Mouse (Mus musculus): ENCODE measurements around the gene Cyp4x1. TPM values are rescaled to one million over a fixed set of nuclear protein-coding genes. Genes with fewer than 3 reads are reported as not detected.
"Not testable (repeated sequence)": the region's sequence is repeated elsewhere in the genome, so short reads cannot be mapped to it uniquely, and the experiment has no call there.

Gene Cyp4x1
- polyA plus RNA-seq (2012; rRNA removed), result 0.05 and 0.06 TPM in 2 replicates
- 0.08 TPM in 2 replicates for polyA plus RNA-seq (2014; fragmentation: Nextera tagmentation; extraction: Ambion mirVana)

DNA sequence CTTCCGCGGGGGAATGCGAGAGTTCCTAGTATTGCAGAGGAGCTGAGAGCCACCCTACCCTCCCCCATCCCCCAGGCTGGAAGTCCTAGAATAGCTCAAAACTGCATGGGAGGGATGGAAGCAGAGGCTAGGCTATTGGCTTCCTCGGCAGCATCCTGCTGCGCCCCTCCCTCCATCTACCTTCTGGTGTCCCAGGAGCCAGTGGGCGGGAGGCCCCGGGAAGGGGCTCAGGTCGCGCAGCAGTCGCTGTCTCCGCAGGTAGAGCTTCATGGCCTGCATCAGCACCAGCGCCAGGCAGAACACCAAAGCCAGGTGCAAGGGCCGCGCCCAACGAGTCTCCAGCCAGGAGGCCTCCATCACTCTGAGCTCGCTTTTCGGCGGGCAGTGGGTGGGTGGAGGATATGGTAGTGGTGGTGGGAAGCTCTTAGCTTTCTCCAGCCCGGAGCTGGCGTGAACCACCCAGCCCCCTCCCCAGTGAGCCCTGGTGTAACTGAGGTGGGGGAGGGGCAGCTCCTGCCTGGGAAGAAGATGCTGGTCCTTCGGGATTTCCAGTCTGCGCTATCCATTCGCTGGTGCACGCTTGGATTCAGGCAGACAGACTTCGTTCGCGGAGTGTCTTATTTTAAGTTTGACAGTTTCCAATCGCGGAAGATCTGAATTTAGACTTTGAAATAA lies at the start of gene Cyp4x1:
TSS of gene Cyp4x1 (minus strand) at position 661 of the 675 bp plus-strand sequence.
- H3K36me3 ChIP-seq (replicated peaks; ENCODE audit: control insufficient read depth, insufficient read depth, low read depth), result no peaks in the 10 kb centered on the region
- 3% methylated on average over 29 of the region's 29 CpGs for WGBS (ENCODE audit: insufficient replicate concordance)
- 0 out of 2 replicates have a peak, but pooled peaks have one; percentile 18 for ATAC-seq (ENCODE audit: insufficient read depth)
- no peak within 1 kb of the TSS for H3K4me2 ChIP-seq (ENCODE audit: low read depth)
- DNase-seq (ENCODE audit: low read depth in 3 of 3, low spot score in 3 of 3), result no peak
- no peak for TF ChIP-seq EP300 (IDR thresholded peaks at IDR 0.05; ENCODE audit: low read depth)
- H3K4me1 ChIP-seq (replicated peaks; ENCODE audit: control insufficient read depth in 2 of 2, insufficient read depth in 2 of 2, low read length in 1 of 2), result no peaks in the 10 kb centered on the region; a peak in 1 of 4 replicates
- no peak within 1 kb of the TSS for H3K4me3 ChIP-seq (ENCODE audit: insufficient read depth in 1 of 2, low read depth in 2 of 2, low read length in 2 of 2)
- no peaks in the 10 kb centered on the region for H3K9me3 ChIP-seq (ENCODE audit: control insufficient read depth, low read length)
- H3K9ac ChIP-seq (replicated peaks), result no peak within 1 kb of the TSS
- no peak within 1 kb of the TSS for H3K27ac ChIP-seq
- peaks cover 6% of the 10 kb centered on the region for H3K27me3 ChIP-seq (ENCODE audit: control insufficient read depth, insufficient read depth, low read length)

DNA sequence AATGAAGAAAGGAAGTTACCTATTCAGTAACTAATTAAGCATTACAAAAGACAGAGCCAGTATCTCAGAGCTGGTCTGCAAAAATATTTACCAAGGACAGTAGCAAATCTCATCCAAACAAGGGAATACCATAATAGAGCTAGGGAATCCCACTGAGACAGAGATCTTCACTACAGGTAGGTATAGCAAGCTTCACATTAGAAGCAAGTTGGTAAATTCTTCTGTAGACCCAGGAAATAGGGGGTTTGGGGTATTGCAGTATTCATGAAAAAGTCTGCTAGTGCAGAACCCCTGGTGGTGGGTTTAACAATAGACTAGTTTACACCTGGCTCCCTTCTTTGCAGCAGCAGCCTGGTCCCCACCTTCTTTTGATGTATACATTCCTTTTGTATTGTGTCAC lies 42.1 kb upstream of the Cyp4x1 start:
- not testable (repeated sequence) for DNase-seq (ENCODE audit: low read depth in 3 of 3, low spot score in 3 of 3); H3K36me3 ChIP-seq (replicated peaks; ENCODE audit: control insufficient read depth, insufficient read depth, low read depth); H3K27me3 ChIP-seq (ENCODE audit: control insufficient read depth, insufficient read depth, low read length); ATAC-seq (ENCODE audit: insufficient read depth); H3K4me2 ChIP-seq (ENCODE audit: low read depth); H3K9me3 ChIP-seq (ENCODE audit: control insufficient read depth, low read length); H3K4me1 ChIP-seq (replicated peaks; ENCODE audit: control insufficient read depth in 2 of 2, insufficient read depth in 2 of 2, low read length in 1 of 2); H3K4me3 ChIP-seq (ENCODE audit: insufficient read depth in 1 of 2, low read depth in 2 of 2, low read length in 2 of 2); H3K9ac ChIP-seq (replicated peaks); H3K27ac ChIP-seq

DNA sequence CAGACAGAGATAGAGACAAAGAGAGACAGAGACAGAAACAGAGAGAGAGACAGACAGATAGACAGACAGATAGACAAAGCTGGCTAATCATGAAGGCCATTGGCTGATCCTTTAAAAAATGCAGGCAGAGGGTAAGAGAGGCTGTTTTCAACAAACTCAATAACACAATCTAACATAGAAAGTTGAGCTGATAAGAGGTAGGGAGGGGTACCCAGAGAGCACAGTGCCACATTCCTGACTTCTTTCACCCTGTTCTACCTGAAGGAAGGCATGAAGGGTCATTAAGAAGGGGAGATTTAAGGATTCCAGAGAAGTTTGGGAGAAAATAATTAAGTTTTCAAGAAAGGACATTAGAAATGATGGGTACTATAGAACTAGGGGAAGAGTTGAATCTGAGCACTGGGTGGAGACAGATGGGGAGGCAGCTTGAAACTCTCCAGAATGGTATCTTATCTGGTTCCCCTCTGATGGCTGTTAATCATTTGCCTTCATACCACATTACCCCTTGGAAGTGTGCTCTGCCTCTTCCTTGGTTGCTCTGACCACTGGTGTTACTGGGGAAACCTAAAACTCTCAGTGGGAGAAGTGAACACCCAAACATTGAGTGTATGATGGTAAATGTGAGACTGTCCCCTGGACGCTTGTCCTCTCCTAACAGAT lies 40.7 kb upstream of the Cyp4x1 start:
- DNase-seq (ENCODE audit: low read depth in 3 of 3, low spot score in 3 of 3), result no peak
- Histone ChIP-seq H3K4me1 (replicated peaks; ENCODE audit: control insufficient read depth in 2 of 2, insufficient read depth in 2 of 2, low read length in 1 of 2) (no peaks in the 10 kb centered on the region), H3K4me3 (ENCODE audit: insufficient read depth in 1 of 2, low read depth in 2 of 2, low read length in 2 of 2) (no peak overlapping the region), H3K9ac (replicated peaks) (no peak overlapping the region), H3K4me2 (ENCODE audit: low read depth) (no peak overlapping the region), H3K27ac (no peak overlapping the region), H3K27me3 (ENCODE audit: control insufficient read depth, insufficient read depth, low read length) (no peaks in the 10 kb centered on the region), H3K9me3 (ENCODE audit: control insufficient read depth, low read length) (no peaks in the 10 kb centered on the region), H3K36me3 (replicated peaks; ENCODE audit: control insufficient read depth, insufficient read depth, low read depth) (no peaks in the 10 kb centered on the region)
- TF ChIP-seq CTCF (IDR thresholded peaks at IDR 0.05; ENCODE audit: low read depth) (no peak), EP300 (IDR thresholded peaks at IDR 0.05; ENCODE audit: low read depth) (no peak)
- 45% methylated on average over 1 of the region's 1 CpGs for WGBS (ENCODE audit: insufficient replicate concordance)
- ATAC-seq (ENCODE audit: insufficient read depth), result no peak

DNA sequence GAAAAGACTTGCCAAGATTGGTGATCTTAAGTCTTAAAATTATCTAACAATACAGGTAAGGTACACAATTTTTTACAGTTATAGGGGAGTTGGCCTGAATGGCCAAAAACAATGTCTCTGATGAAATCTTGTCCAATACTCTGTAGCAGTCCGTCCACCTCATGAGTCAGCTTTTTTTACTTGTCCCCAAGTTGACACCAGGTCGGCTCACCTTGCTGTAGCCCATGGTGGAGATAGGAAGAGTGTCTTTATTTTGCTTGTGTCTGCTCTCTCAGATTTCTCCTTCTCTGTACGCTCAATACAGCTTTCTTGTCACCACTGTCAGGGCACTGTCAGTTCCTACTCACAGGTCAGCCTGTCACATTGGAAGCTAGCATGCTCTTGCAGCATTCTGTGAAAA lies 24.9 kb upstream of the Cyp4x1 start:
- not testable (repeated sequence) for H3K9me3 ChIP-seq (ENCODE audit: control insufficient read depth, low read length); H3K27ac ChIP-seq; H3K4me2 ChIP-seq (ENCODE audit: low read depth); H3K4me1 ChIP-seq (replicated peaks; ENCODE audit: control insufficient read depth in 2 of 2, insufficient read depth in 2 of 2, low read length in 1 of 2); H3K4me3 ChIP-seq (ENCODE audit: insufficient read depth in 1 of 2, low read depth in 2 of 2, low read length in 2 of 2); H3K27me3 ChIP-seq (ENCODE audit: control insufficient read depth, insufficient read depth, low read length); ATAC-seq (ENCODE audit: insufficient read depth); H3K9ac ChIP-seq (replicated peaks); DNase-seq (ENCODE audit: low read depth in 3 of 3, low spot score in 3 of 3); H3K36me3 ChIP-seq (replicated peaks; ENCODE audit: control insufficient read depth, insufficient read depth, low read depth)
- WGBS (ENCODE audit: insufficient replicate concordance), result 52% methylated on average over 3 of the region's 3 CpGs

DNA sequence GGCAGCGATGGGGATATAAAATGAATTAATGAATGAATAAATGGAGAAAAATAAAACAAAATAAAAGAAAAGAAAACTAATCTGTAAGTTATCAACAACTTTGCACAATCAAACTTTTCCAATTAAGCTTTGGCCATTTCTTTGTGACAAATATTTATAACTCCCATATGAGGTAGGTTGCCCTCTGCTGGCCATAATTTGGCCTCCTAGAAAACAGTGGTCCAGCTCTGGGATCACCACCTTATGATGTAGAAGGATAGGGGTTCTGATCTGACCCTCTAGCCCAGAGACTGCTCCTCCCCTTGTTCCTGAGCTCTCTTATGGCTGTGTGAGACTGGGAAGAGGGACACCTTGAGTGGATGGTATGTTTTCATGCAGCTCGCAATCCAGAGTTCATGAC lies 20.6 kb upstream of the Cyp4x1 start:
- no peak for TF ChIP-seq EP300 (IDR thresholded peaks at IDR 0.05; ENCODE audit: low read depth)
- TF ChIP-seq CTCF (IDR thresholded peaks at IDR 0.05; ENCODE audit: low read depth), result peak; percentile 29
- no peak for DNase-seq (ENCODE audit: low read depth in 3 of 3, low spot score in 3 of 3)
- H3K9ac ChIP-seq (replicated peaks), result no peak overlapping the region
- H3K27ac ChIP-seq, result no peak overlapping the region
- no peaks in the 10 kb centered on the region for H3K36me3 ChIP-seq (replicated peaks; ENCODE audit: control insufficient read depth, insufficient read depth, low read depth)
- no peak overlapping the region for H3K4me3 ChIP-seq (ENCODE audit: insufficient read depth in 1 of 2, low read depth in 2 of 2, low read length in 2 of 2)
- no peak for ATAC-seq (ENCODE audit: insufficient read depth)
- WGBS (ENCODE audit: insufficient replicate concordance), result 68% methylated on average over 2 of the region's 2 CpGs
- no peak overlapping the region for H3K4me2 ChIP-seq (ENCODE audit: low read depth)
- no peaks in the 10 kb centered on the region for H3K9me3 ChIP-seq (ENCODE audit: control insufficient read depth, low read length)
- H3K27me3 ChIP-seq (ENCODE audit: control insufficient read depth, insufficient read depth, low read length), result no peaks in the 10 kb centered on the region
- H3K4me1 ChIP-seq (replicated peaks; ENCODE audit: control insufficient read depth in 2 of 2, insufficient read depth in 2 of 2, low read length in 1 of 2), result no peaks in the 10 kb centered on the region
